Mouse (Mus musculus) cortical plate, adult 2 months (tissue): ENCODE measurements around the gene Epn3.

ENCODE experiments used
- CTCF ChIP-seq: fragments of 200-500 bp; IDR thresholded peaks from 2 replicates; pipeline ENCODE4 v1.5.1; 2011; ENCODE audit warnings: mild to moderate bottlenecking, control low read depth, low read length; ENCODE audit not compliant: insufficient read depth; ENCODE audit errors: extremely low read depth
- POLR2A ChIP-seq: fragments of 200-500 bp; IDR thresholded peaks from 2 replicates; pipeline ENCODE4 v1.6.1; 2011; ENCODE audit warnings: mild to moderate bottlenecking, low read length, control low read depth; ENCODE audit not compliant: insufficient read depth; ENCODE audit errors: extremely low read depth

- TF ChIP-seq POLR2A (no peak), CTCF (no peak)
Measured at GRCm38 (mm10) chr11:94533171-94533570, 33.4 kb upstream of the Epn3 start.
